Mouse (Mus musculus) bone marrow, adult 2 months (tissue): ENCODE measurements at regions not wholly inside any gene's neighbourhood (a gene's known extent, or its start where the extent isn't known, plus 50 kb on each side); places are given as distances from the start of the nearest gene placed in this dataset.

Source experiments
- CTCF ChIP-seq: fragments of 200-500 bp; IDR thresholded peaks from 2 replicates; pipeline ENCODE4 v1.5.1; 2011; ENCODE audit warnings: low read length, control low read depth; ENCODE audit not compliant: control insufficient read depth, insufficient read depth
- POLR2A ChIP-seq: fragments of 200-500 bp; IDR thresholded peaks from 2 replicates; pipeline ENCODE4 v1.6.1; 2011; ENCODE audit warnings: low read depth, mild to moderate bottlenecking, control low read depth, low read length, borderline replicate concordance; ENCODE audit not compliant: control insufficient read depth

- no peak for TF ChIP-seq POLR2A
- TF ChIP-seq CTCF: no peak
Measured at GRCm38 (mm10) chr17:83287381-83288142, 63.2 kb upstream of the Eml4 start.
